Mouse (Mus musculus) MEL (cell line): ENCODE results near the gene Fam183b. TPM values are rescaled to one million over a fixed set of nuclear protein-coding genes. Genes with fewer than 3 reads are reported as not detected.

Source experiments
- DNase-seq: peaks from one replicate; pipeline ENCODE4 v3.0.0; 2011; ENCODE audit warnings: low read depth, low spot score
- H3K27ac ChIP-seq: 2 replicates; pipeline ENCODE4 v1.5.1; 2012; ENCODE audit warnings: low read depth, mild to moderate bottlenecking, control low read depth, low read length, moderate library complexity; ENCODE audit not compliant: control insufficient read depth
- H3K27me3 ChIP-seq, 2 experiments: fragments of 150-350 bp in 1 of 2; sonication (generic) in 1 of 2; 2 replicates each; pipeline ENCODE4 v1.6.1; 2012; ENCODE audit warnings: low read length in 2 of 2, mild to moderate bottlenecking in 2 of 2, improper control_type of control experiment in 1 of 2, moderate library complexity in 1 of 2; ENCODE audit not compliant: insufficient read depth in 2 of 2, control insufficient read depth in 1 of 2
- H3K36me3 ChIP-seq, 2 experiments: 2 replicates each; pipeline ENCODE4 v1.6.1; 2012 to 2014; ENCODE audit warnings: low read length in 2 of 2, improper control_type of control experiment in 1 of 2, inconsistent platforms in 1 of 2, mild to moderate bottlenecking in 1 of 2; ENCODE audit not compliant: insufficient read depth in 2 of 2, control insufficient read depth in 1 of 2
- H3K4me1 ChIP-seq, 2 experiments: fragments of 150-350 bp in 1 of 2; sonication (generic) in 1 of 2; 2 replicates each; pipeline ENCODE4 v1.6.1; 2012; ENCODE audit warnings: low read length in 2 of 2, improper control_type of control experiment in 1 of 2, mild to moderate bottlenecking in 1 of 2; ENCODE audit not compliant: insufficient read depth in 2 of 2, control insufficient read depth in 1 of 2
- H3K4me3 ChIP-seq, 2 experiments: fragments of 150-350 bp in 1 of 2; sonication (generic) in 1 of 2; 2 replicates each; pipeline ENCODE4 v1.5.1; 2012; ENCODE audit warnings: low read depth in 2 of 2, low read length in 2 of 2, mild to moderate bottlenecking in 2 of 2, moderate library complexity in 2 of 2, control low read depth in 1 of 2, improper control_type of control experiment in 1 of 2; ENCODE audit not compliant: control insufficient read depth in 1 of 2, insufficient read depth in 1 of 2
- H3K79me2 ChIP-seq: 2 replicates; pipeline ENCODE4 v1.6.1; 2012; ENCODE audit warnings: mild to moderate bottlenecking, low read length, moderate library complexity; ENCODE audit not compliant: control insufficient read depth, poor library complexity, insufficient read depth
- H3K9ac ChIP-seq: 2 replicates; pipeline ENCODE4 v1.6.1; 2012; ENCODE audit warnings: low read depth, mild to moderate bottlenecking, control low read depth, low read length, moderate library complexity; ENCODE audit not compliant: control insufficient read depth, poor library complexity, severe bottlenecking
- H3K9me3 ChIP-seq: fragments of 150-350 bp; sonication (generic); replicated peaks from 2 replicates; pipeline ENCODE4 v1.6.1; 2012; ENCODE audit warnings: mild to moderate bottlenecking, low read length, improper control_type of control experiment, moderate library complexity; ENCODE audit not compliant: insufficient read depth
- BHLHE40 ChIP-seq: IDR thresholded peaks from 2 replicates; pipeline ENCODE4 v1.6.1; 2012; ENCODE audit warnings: low read depth, mild to moderate bottlenecking, inconsistent platforms, low read length, improper control_type of control experiment, borderline replicate concordance
- CHD2 ChIP-seq: IDR thresholded peaks from 2 replicates; pipeline ENCODE4 v1.6.1; 2011; ENCODE audit warnings: low read length, improper control_type of control experiment
- CTCF ChIP-seq, 3 experiments: IDR thresholded peaks in 2 of 3; conservative IDR thresholded peaks in 1 of 3; 2 replicates each; pipeline ENCODE4 v1.5.1; 2011 to 2012; ENCODE audit warnings: low read length in 3 of 3, low read depth in 2 of 3, mild to moderate bottlenecking in 2 of 3, improper control_type of control experiment in 1 of 3, inconsistent platforms in 1 of 3, mixed read lengths in 1 of 3, moderate library complexity in 1 of 3; ENCODE audit not compliant: control insufficient read depth in 1 of 3, insufficient read depth in 1 of 3, poor library complexity in 1 of 3, severe bottlenecking in 1 of 3
- ELF1 ChIP-seq: IDR thresholded peaks from 2 replicates; pipeline ENCODE4 v1.6.1; 2014; ENCODE audit warnings: low read depth, mild to moderate bottlenecking, inconsistent platforms, low read length, improper control_type of control experiment, moderate library complexity
- EP300 ChIP-seq, 2 experiments: IDR thresholded peaks; 2 replicates each; pipeline ENCODE4 v1.6.1; 2011; ENCODE audit warnings: improper control_type of control experiment in 2 of 2, low read length in 2 of 2, low read depth in 1 of 2, mild to moderate bottlenecking in 1 of 2
- GABPA ChIP-seq: IDR thresholded peaks from 2 replicates; pipeline ENCODE4 v1.6.1; 2012; ENCODE audit warnings: low read depth, mild to moderate bottlenecking, inconsistent platforms, low read length, improper control_type of control experiment, moderate library complexity
- GATA1 ChIP-seq: IDR thresholded peaks from 2 replicates; pipeline ENCODE4 v1.6.1; 2011; ENCODE audit warnings: low read depth, low read length, improper control_type of control experiment
- KAT2A ChIP-seq: conservative IDR thresholded peaks from 2 replicates; pipeline ENCODE4 v1.6.1; 2012; ENCODE audit warnings: low read depth, low read length, improper control_type of control experiment, inconsistent platforms
- MAFK ChIP-seq: IDR thresholded peaks from 2 replicates; pipeline ENCODE4 v1.6.1; 2011; ENCODE audit warnings: low read depth, mild to moderate bottlenecking, low read length, improper control_type of control experiment, borderline replicate concordance
- MAX ChIP-seq: IDR thresholded peaks from 2 replicates; pipeline ENCODE4 v1.6.1; 2011; ENCODE audit warnings: low read length, improper control_type of control experiment
- MEF2A ChIP-seq: IDR thresholded peaks from 2 replicates; pipeline ENCODE4 v1.6.1; 2014; ENCODE audit warnings: low read depth, mild to moderate bottlenecking, inconsistent platforms, low read length, improper control_type of control experiment; ENCODE audit not compliant: poor library complexity, insufficient replicate concordance, severe bottlenecking; ENCODE audit errors: extremely low read depth
- MXI1 ChIP-seq: IDR thresholded peaks from 2 replicates; pipeline ENCODE4 v1.6.1; 2011; ENCODE audit warnings: mild to moderate bottlenecking, low read depth, low read length, improper control_type of control experiment
- MYC ChIP-seq: IDR thresholded peaks from 2 replicates; pipeline ENCODE4 v1.6.1; 2011; ENCODE audit warnings: low read depth, mild to moderate bottlenecking, low read length, improper control_type of control experiment, moderate library complexity
- NELFE ChIP-seq: IDR thresholded peaks from 2 replicates; pipeline ENCODE4 v1.6.1; 2011; ENCODE audit warnings: low read depth, low read length, improper control_type of control experiment
- NRF1 ChIP-seq: IDR thresholded peaks from 2 replicates; pipeline ENCODE4 v1.6.1; 2014; ENCODE audit warnings: low read depth, mild to moderate bottlenecking, inconsistent platforms, low read length, improper control_type of control experiment, moderate library complexity; ENCODE audit not compliant: poor library complexity, insufficient read depth, severe bottlenecking
- POLR2A ChIP-seq, 2 experiments: IDR thresholded peaks; 2 replicates each; pipeline ENCODE4 v1.6.1; 2011 to 2012; ENCODE audit warnings: low read length in 2 of 2, mild to moderate bottlenecking in 2 of 2, control low read depth in 1 of 2, improper control_type of control experiment in 1 of 2, low read depth in 1 of 2, moderate library complexity in 1 of 2; ENCODE audit not compliant: control insufficient read depth in 1 of 2, insufficient read depth in 1 of 2, poor library complexity in 1 of 2
- POLR2AphosphoS5 ChIP-seq: IDR thresholded peaks from 2 replicates; pipeline ENCODE4 v1.6.1; 2012; ENCODE audit warnings: low read depth, borderline replicate concordance, mild to moderate bottlenecking, inconsistent platforms, low read length, moderate library complexity, mixed read lengths
- RAD21 ChIP-seq: IDR thresholded peaks from 2 replicates; pipeline ENCODE4 v1.6.1; 2011; ENCODE audit warnings: mild to moderate bottlenecking, low read depth, low read length, improper control_type of control experiment
- RCOR1 ChIP-seq: IDR thresholded peaks from 2 replicates; pipeline ENCODE4 v1.6.1; 2012; ENCODE audit warnings: low read depth, mild to moderate bottlenecking, inconsistent platforms, low read length, improper control_type of control experiment
- SIN3A ChIP-seq: IDR thresholded peaks from 2 replicates; pipeline ENCODE4 v1.6.1; 2012; ENCODE audit warnings: low read length, improper control_type of control experiment, inconsistent platforms
- SMC3 ChIP-seq: IDR thresholded peaks from 2 replicates; pipeline ENCODE4 v1.6.1; 2011; ENCODE audit warnings: low read depth, low read length, improper control_type of control experiment
- TBP ChIP-seq: IDR thresholded peaks from 2 replicates; pipeline ENCODE4 v1.8.0; 2011; ENCODE audit warnings: low read depth, low read length, improper control_type of control experiment
- TCF12 ChIP-seq: IDR thresholded peaks from 2 replicates; pipeline ENCODE4 v1.6.1; 2014; ENCODE audit warnings: low read depth, mild to moderate bottlenecking, inconsistent platforms, low read length, improper control_type of control experiment, moderate library complexity
- UBTF ChIP-seq: IDR thresholded peaks from 2 replicates; pipeline ENCODE4 v1.6.1; 2012; ENCODE audit warnings: low read depth, mild to moderate bottlenecking, inconsistent platforms, low read length, improper control_type of control experiment, moderate library complexity, borderline replicate concordance; ENCODE audit not compliant: insufficient read depth
- USF1 ChIP-seq: IDR thresholded peaks from 2 replicates; pipeline ENCODE4 v1.6.1; 2014; ENCODE audit warnings: low read depth, mild to moderate bottlenecking, inconsistent platforms, low read length, improper control_type of control experiment, moderate library complexity
- USF2 ChIP-seq, 2 experiments: IDR thresholded peaks; 2 replicates each; pipeline ENCODE4 v1.6.1; 2011 to 2012; ENCODE audit warnings: improper control_type of control experiment in 2 of 2, low read length in 2 of 2, borderline replicate concordance in 1 of 2, inconsistent platforms in 1 of 2, low read depth in 1 of 2, mild to moderate bottlenecking in 1 of 2; ENCODE audit not compliant: insufficient read depth in 1 of 2
- ZC3H11A ChIP-seq: IDR thresholded peaks from 2 replicates; pipeline ENCODE4 v1.6.1; 2012; ENCODE audit warnings: low read depth, mild to moderate bottlenecking, inconsistent platforms, low read length, improper control_type of control experiment
- ZMIZ1 ChIP-seq: IDR thresholded peaks from 2 replicates; pipeline ENCODE4 v1.6.1; 2012; ENCODE audit warnings: low read depth, mild to moderate bottlenecking, inconsistent platforms, low read length, improper control_type of control experiment, moderate library complexity
- ZNF384 ChIP-seq: IDR thresholded peaks from 2 replicates; pipeline ENCODE4 v1.6.1; 2012; ENCODE audit warnings: low read depth, mild to moderate bottlenecking, inconsistent platforms, low read length, improper control_type of control experiment
- polyA plus RNA-seq, 2 experiments: library from polyadenylated mRNA; stranded (reverse) in 1 of 2; unstranded in 1 of 2; fragments of >175 nt in 1 of 2; fragments of >200 nt in 1 of 2; gene quantifications; 2 replicates each; pipeline versions ENCODE4 v1.2.1 to v1.2.4; 2012; ENCODE audit warnings: low replicate concordance in 2 of 2, low read depth in 1 of 2; ENCODE audit not compliant: insufficient read length in 2 of 2, insufficient read depth in 1 of 2, missing spikeins in 1 of 2
- total RNA-seq: library from RNA; depleted of rRNA; stranded (reverse); fragments of 300-350 nt; gene quantifications from 2 replicates; pipeline ENCODE4 v1.2.3, GENCODE M21; 2012

The Fam183b gene
- total and polyA plus RNA-seq, 3 experiments = not detected

GRCm38 (mm10) chr11:58847636-58848035, 45.9 kb upstream of the Fam183b start:
- H3K4me3 ChIP-seq = peak overlapping the region; percentile 79 to 97
- H3K79me2 ChIP-seq = peaks cover 6% of the 10 kb centered on the region; the same call in 1 of the 2 replicates
- no peaks in the 10 kb centered on the region for H3K9me3 ChIP-seq
- no peak overlapping the region for H3K27ac ChIP-seq
- no peaks in the 10 kb centered on the region; a peak in 1 of 4 replicates for H3K27me3 ChIP-seq
- peaks cover 2 to 5% of the 10 kb centered on the region in 2 experiments; a peak in 2 of 4 replicates for H3K4me1 ChIP-seq
- DNase-seq = peak; percentile 26
- H3K9ac ChIP-seq = peak overlapping the region; percentile 91
- peaks cover 3 to 9% of the 10 kb centered on the region in 2 experiments; a peak in 3 of 4 replicates for H3K36me3 ChIP-seq
- no peak for TF ChIP-seq EP300 (IDR thresholded peaks at IDR 0.05; ENCODE audit: low read depth in 1 of 2, low read length in 2 of 2)
- no peak for TF ChIP-seq MYC
- TF ChIP-seq RAD21 = no peak

GRCm38 (mm10) chr11:58846919-58847461, 45.2 kb upstream of the Fam183b start, which contains the start of gene Gm12258:
Gene Gm12258, plus strand, starts transcription at chr11:58847158.
- H3K27me3 ChIP-seq = no peaks in the 10 kb centered on the region; a peak in 1 of 4 replicates
- no peaks in the 10 kb centered on the region for H3K9me3 ChIP-seq
- peak; percentile 100 for DNase-seq
- peaks cover 6% of the 10 kb centered on the region; the same call in 1 of the 2 replicates for H3K79me2 ChIP-seq
- H3K36me3 ChIP-seq = peaks cover 3 to 9% of the 10 kb centered on the region in 2 experiments; a peak in 3 of 4 replicates
- H3K4me1 ChIP-seq = peaks cover 2 to 5% of the 10 kb centered on the region in 2 experiments; a peak in 2 of 4 replicates
- peak within 1 kb of the TSS; percentile 78 for H3K27ac ChIP-seq
- H3K9ac ChIP-seq = peak within 1 kb of the TSS; percentile 91
- H3K4me3 ChIP-seq = peak within 1 kb of the TSS; percentile 79 to 97
- TF ChIP-seq CTCF (IDR thresholded peaks at IDR 0.05 in 2 of 3, conservative IDR thresholded peaks at IDR 0.05 in 1 of 3; ENCODE audit: control insufficient read depth in 1 of 3, insufficient read depth in 1 of 3, low read depth in 2 of 3, low read length in 3 of 3, poor library complexity in 1 of 3, severe bottlenecking in 1 of 3) (no peak), SIN3A (peak; percentile 81), TBP (peak; percentile 72), ZC3H11A (no peak), GATA1 (peak; percentile 47), POLR2AphosphoS5 (no peak), MAX (peak; percentile 71), KAT2A (0 out of 2 replicates have a peak, but pooled peaks have one; percentile 41), MEF2A (no peak), GABPA (no peak), RAD21 (no peak), ELF1 (peak; percentile 88), MAFK (no peak), MYC (0 out of 2 replicates have a peak, but pooled peaks have one; percentile 46), POLR2A (IDR thresholded peaks at IDR 0.05; ENCODE audit: control insufficient read depth in 1 of 2, insufficient read depth in 1 of 2, low read depth in 1 of 2, low read length in 2 of 2, poor library complexity in 1 of 2) (peak; percentile 59 to 75; a peak in 3 of 4 replicates), CHD2 (peak; percentile 88), ZMIZ1 (no peak), TCF12 (0 out of 2 replicates have a peak, but pooled peaks have one; percentile 28), SMC3 (no peak), EP300 (IDR thresholded peaks at IDR 0.05; ENCODE audit: low read depth in 1 of 2, low read length in 2 of 2) (peak in 1 of 2 experiments; percentile 45; a peak in 1 of 4 replicates), NRF1 (no peak; the same call in 1 of the 2 replicates), ZNF384 (no peak), USF2 (IDR thresholded peaks at IDR 0.05; ENCODE audit: borderline replicate concordance in 1 of 2, insufficient read depth in 1 of 2, low read depth in 1 of 2, low read length in 2 of 2) (no peak), BHLHE40 (no peak), USF1 (no peak), RCOR1 (peak; percentile 54; the same call in 1 of the 2 replicates), MXI1 (peak; percentile 65; the same call in 1 of the 2 replicates), UBTF (no peak), NELFE (peak; percentile 73)
